Mouse (Mus musculus) limb, embryonic 15.5 days (tissue): ENCODE measurements around the gene Tab1. TPM values are rescaled to one million over a fixed set of nuclear protein-coding genes. Genes with fewer than 3 reads are reported as not detected.
A peak's percentile ranks its signal among the peaks of the same experiment; 100 is the strongest.

Experiments
- ATAC-seq: fragments of 200-750 bp; cut with Nextera tagmentation; 2 replicates; pipeline ENCODE4 v1.8.0; 2017; ENCODE audit warnings: low read depth, moderate TSS enrichment; ENCODE audit not compliant: insufficient number of reproducible peaks, low FRiP score, low TSS enrichment
- H3K27ac ChIP-seq: fragments of 300-500 bp; sonication (generic); 2 replicates; pipeline ENCODE4 v1.5.1; 2015; ENCODE audit warnings: moderate library complexity, mild to moderate bottlenecking, inconsistent platforms
- H3K27me3 ChIP-seq: fragments of 300-500 bp; sonication (generic); 2 replicates; pipeline ENCODE4 v1.6.1; 2015; ENCODE audit warnings: inconsistent platforms
- H3K36me3 ChIP-seq: fragments of 300-500 bp; sonication (generic); 2 replicates; pipeline ENCODE4 v1.6.1; 2015; ENCODE audit warnings: inconsistent platforms
- H3K4me1 ChIP-seq: fragments of 300-500 bp; sonication (generic); 2 replicates; pipeline ENCODE4 v1.6.1; 2015; ENCODE audit warnings: inconsistent platforms
- H3K4me2 ChIP-seq: fragments of 300-500 bp; sonication (generic); 2 replicates; pipeline ENCODE4 v1.6.1; 2015; ENCODE audit warnings: mild to moderate bottlenecking, inconsistent platforms
- H3K4me3 ChIP-seq: fragments of 300-500 bp; sonication (generic); 2 replicates; pipeline ENCODE4 v1.5.1; 2015; ENCODE audit warnings: mild to moderate bottlenecking, inconsistent platforms
- H3K9ac ChIP-seq: fragments of 300-500 bp; sonication (generic); 2 replicates; pipeline ENCODE4 v1.6.1; 2015; ENCODE audit warnings: inconsistent platforms
- H3K9me3 ChIP-seq: fragments of 300-500 bp; sonication (generic); 2 replicates; pipeline ENCODE4 v1.6.1; 2016; ENCODE audit warnings: inconsistent platforms
- WGBS: fragments of 180-500 bp; shearing (Covaris S2); methylation state at CpG from one replicate; pipeline ENCODE4 v1.1.7; 2015; 5-methylcytosine and 5-hydroxymethylcytosine counted together
- polyA plus RNA-seq: library from polyadenylated mRNA; unstranded; fragments of >200 nt; fragmentation: Nextera tagmentation; extraction: Ambion mirVana; gene quantifications from 2 replicates; pipeline ENCODE4 v1.2.1, GENCODE M21; 2015

The Tab1 gene
- polyA plus RNA-seq, 1 experiment from 2014 or later = 33.8 TPM

DNA sequence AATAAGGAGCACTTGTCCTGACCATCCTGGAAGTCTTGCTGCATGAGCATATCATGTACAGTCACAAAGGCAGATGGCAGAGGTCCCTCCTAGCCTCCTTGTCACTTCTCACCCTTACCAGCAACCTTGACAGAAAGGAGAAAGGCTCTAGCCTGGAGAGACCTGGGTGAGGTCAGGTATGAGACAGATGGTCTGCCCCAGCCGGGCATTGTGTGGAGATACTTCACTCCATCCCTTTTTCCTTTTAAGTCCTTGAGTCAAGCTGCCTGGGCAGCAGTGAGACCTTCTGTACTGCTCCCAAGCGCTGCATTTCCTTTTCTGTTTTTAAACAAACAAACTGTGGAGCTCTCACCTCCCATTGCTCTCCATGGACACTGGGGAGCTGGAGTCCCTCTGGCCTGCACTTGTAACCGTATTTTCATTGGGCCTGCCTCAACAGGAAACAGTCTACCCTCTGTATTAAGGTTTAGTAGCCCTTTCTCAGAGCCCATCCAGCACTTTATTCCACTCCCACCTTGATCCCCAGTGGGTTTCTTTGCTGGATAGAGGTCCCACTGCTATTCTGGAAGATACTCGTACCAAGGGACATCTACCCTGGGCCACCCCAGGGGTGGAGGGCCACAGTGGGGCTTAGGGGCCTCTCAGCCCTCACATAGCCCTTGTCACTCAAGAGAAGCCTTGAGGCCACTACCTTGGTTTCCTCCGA lies 25.2 kb downstream of the Tab1 start:
- no peak overlapping the region for H3K4me3 ChIP-seq
- no peaks in the 10 kb centered on the region for H3K27me3 ChIP-seq
- 61% methylated on average over 5 of the region's 5 CpGs for WGBS
- no peak overlapping the region for H3K9ac ChIP-seq
- no peak overlapping the region for H3K4me2 ChIP-seq
- peaks cover 23% of the 10 kb centered on the region for H3K4me1 ChIP-seq
- no peaks in the 10 kb centered on the region for H3K9me3 ChIP-seq
- peaks cover 98% of the 10 kb centered on the region for H3K36me3 ChIP-seq
- ATAC-seq = no peak
- H3K27ac ChIP-seq = no peak overlapping the region

GRCm38 (mm10) chr15:80158707-80159090 lies 25.8 kb downstream of the Tab1 start:
- no peaks in the 10 kb centered on the region for H3K9me3 ChIP-seq
- H3K4me2 ChIP-seq = no peak overlapping the region
- peaks cover 23% of the 10 kb centered on the region for H3K4me1 ChIP-seq
- ATAC-seq = no peak
- H3K36me3 ChIP-seq = peaks cover 94% of the 10 kb centered on the region
- no peak overlapping the region for H3K4me3 ChIP-seq
- H3K27me3 ChIP-seq = no peaks in the 10 kb centered on the region
- peak overlapping the region; percentile 72 for H3K27ac ChIP-seq
- 50% methylated on average over 4 of the region's 4 CpGs for WGBS
- 0 out of 2 replicates have a peak overlapping the region, but pooled peaks have one; percentile 10 for H3K9ac ChIP-seq

DNA sequence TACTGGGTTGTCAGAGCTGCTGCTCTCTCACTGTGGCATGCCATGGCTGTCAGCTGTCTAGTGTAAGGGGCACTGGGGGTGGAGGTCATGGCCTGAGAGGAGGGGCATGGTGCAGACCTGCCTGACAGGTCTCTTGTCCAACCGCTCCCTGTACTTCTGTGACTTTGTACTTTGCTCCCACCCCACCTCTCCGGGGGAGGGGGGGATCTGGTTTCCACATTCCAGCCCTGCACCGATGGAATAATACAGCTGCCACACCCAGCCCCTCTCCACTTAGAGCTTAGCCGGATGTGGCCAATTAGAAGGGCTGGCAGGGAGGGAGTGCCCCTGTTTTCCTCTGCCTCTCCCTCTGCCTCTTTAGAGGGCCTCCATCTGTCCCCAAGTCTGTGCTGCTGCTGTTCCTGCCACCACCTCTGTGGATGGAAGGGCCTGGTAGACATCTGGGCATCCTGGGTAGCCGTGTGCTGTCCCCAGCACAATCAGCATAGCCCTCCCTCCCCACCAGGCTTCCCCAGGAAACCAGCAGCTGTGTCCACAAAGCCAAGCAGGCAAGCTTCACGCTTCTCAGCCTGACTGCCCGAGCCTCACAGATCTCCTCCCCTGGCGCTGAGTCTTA lies 26.5 kb downstream of the Tab1 start:
- 23% methylated on average over 8 of the region's 8 CpGs for WGBS
- no peak overlapping the region for H3K4me3 ChIP-seq
- H3K9ac ChIP-seq = no peak overlapping the region
- no peaks in the 10 kb centered on the region for H3K9me3 ChIP-seq
- H3K4me1 ChIP-seq = peaks cover 23% of the 10 kb centered on the region
- H3K27me3 ChIP-seq = no peaks in the 10 kb centered on the region
- peaks cover 87% of the 10 kb centered on the region for H3K36me3 ChIP-seq
- H3K4me2 ChIP-seq = no peak overlapping the region
- peak overlapping the region; percentile 72 for H3K27ac ChIP-seq
- ATAC-seq = 0 out of 2 replicates have a peak, but pooled peaks have one; percentile 19

- Histone ChIP-seq H3K9ac (no peak overlapping the region), H3K27ac (peak overlapping the region; percentile 72), H3K36me3 (peaks cover 79% of the 10 kb centered on the region), H3K27me3 (no peaks in the 10 kb centered on the region), H3K4me1 (peaks cover 23% of the 10 kb centered on the region), H3K4me2 (no peak overlapping the region), H3K4me3 (no peak overlapping the region), H3K9me3 (no peaks in the 10 kb centered on the region)
- ATAC-seq = no peak
- WGBS = 86% methylated on average over 13 of the region's 13 CpGs
Measured at GRCm38 (mm10) chr15:80160223-80160622, 27.3 kb downstream of the Tab1 start.

GRCm38 (mm10) chr15:80160726-80161125 lies 27.8 kb downstream of the Tab1 start:
- WGBS = 89% methylated on average over 4 of the region's 4 CpGs
- Histone ChIP-seq H3K27ac (0 out of 2 replicates have a peak overlapping the region, but pooled peaks have one; percentile 7), H3K9ac (no peak overlapping the region), H3K9me3 (no peaks in the 10 kb centered on the region), H3K4me2 (no peak overlapping the region), H3K4me1 (peaks cover 23% of the 10 kb centered on the region), H3K36me3 (peaks cover 74% of the 10 kb centered on the region), H3K27me3 (no peaks in the 10 kb centered on the region), H3K4me3 (no peak overlapping the region)
- ATAC-seq = no peak

DNA sequence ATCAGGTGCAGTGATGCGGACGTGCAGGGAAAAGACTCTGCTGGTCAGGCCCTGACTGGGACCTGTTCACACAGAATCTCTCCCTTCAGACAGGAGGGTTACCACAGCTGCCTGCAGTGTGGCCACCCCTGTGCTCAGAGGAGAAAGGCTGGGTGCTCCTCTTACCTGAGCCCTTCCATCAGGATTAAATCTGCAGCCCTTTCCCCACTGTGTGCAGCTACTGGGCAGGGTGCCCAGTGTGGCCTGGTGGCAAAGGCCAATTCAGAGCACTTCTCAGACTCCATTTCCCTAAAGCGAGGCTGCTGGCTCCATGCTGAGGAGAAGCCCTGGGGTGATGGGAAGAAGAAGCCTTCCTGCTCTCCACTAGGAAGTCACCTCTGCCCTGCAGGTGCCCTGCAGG lies 28.3 kb downstream of the Tab1 start:
- no peak overlapping the region for H3K9ac ChIP-seq
- H3K4me1 ChIP-seq = peaks cover 23% of the 10 kb centered on the region
- peaks cover 69% of the 10 kb centered on the region for H3K36me3 ChIP-seq
- no peaks in the 10 kb centered on the region for H3K9me3 ChIP-seq
- H3K27me3 ChIP-seq = no peaks in the 10 kb centered on the region
- no peak overlapping the region for H3K4me3 ChIP-seq
- ATAC-seq = no peak
- WGBS = 97% methylated on average over 3 of the region's 3 CpGs
- H3K27ac ChIP-seq = no peak overlapping the region
- no peak overlapping the region for H3K4me2 ChIP-seq

DNA sequence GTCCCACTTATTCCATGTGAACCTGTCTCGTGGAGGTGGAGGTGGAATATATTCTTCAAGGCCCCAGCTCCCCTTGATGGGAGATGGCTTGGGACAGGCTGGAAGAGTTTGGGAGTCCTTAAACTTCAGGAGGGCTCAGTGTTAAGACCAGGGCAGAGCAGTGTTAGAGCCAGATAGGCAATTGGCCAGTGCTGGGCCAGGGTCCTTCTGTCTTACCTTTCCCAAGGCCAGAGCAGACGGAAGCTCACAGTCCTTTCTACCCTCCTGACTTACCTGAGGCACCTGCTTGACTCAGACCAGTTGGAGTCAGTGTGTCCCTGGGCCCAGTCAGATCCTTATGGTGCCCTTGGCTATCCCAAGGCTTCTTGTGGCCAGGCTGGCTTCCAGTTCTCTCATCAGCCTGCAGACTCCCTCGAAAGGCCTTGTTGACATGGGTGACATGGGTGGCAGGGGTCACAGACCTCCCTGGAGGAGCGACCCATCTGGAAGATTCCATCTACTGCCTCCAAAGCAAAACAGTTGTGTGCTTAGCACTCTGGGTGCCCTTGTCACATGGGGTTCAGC lies 29.6 kb downstream of the Tab1 start:
- no peak overlapping the region for H3K9ac ChIP-seq
- no peak for ATAC-seq
- peaks cover 58% of the 10 kb centered on the region for H3K36me3 ChIP-seq

GRCm38 (mm10) chr15:80163274-80163673 lies 30.3 kb downstream of the Tab1 start:
- peaks cover 21% of the 10 kb centered on the region for H3K4me1 ChIP-seq
- ATAC-seq = no peak
- no peaks in the 10 kb centered on the region for H3K27me3 ChIP-seq
- WGBS = 83% methylated on average over 11 of the region's 11 CpGs
- no peak overlapping the region for H3K27ac ChIP-seq
- H3K36me3 ChIP-seq = peaks cover 50% of the 10 kb centered on the region
- no peak overlapping the region for H3K9ac ChIP-seq
- no peak overlapping the region for H3K4me2 ChIP-seq
- no peaks in the 10 kb centered on the region for H3K9me3 ChIP-seq
- H3K4me3 ChIP-seq = no peak overlapping the region

More for the DNA sequence above, 29.6 kb downstream of the Tab1 start:
- Histone ChIP-seq H3K9me3 (no peaks in the 10 kb centered on the region), H3K27me3 (no peaks in the 10 kb centered on the region), H3K4me1 (peaks cover 23% of the 10 kb centered on the region), H3K4me2 (no peak overlapping the region), H3K27ac (no peak overlapping the region), H3K4me3 (no peak overlapping the region)
- WGBS = 90% methylated on average over 4 of the region's 4 CpGs

DNA sequence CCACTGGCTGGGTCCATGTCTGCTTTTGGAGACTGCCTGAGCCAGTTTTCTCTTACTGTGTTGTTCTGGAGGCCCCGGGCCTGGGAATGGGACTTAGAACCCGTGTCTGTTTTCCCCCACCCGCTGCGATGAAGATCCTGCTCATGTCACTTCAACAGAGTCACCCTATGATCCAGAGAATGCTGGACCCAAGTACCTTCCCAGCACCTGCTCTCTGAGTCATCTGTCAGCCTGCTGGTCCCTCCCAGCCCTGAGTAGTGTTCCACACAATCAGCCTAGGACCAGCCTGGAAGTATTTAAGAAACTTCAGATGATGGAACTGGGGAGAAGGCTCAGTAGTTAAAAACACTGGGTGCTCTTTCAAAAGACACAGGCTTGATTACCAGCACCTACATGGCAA lies 30.8 kb downstream of the Tab1 start:
- no peak for ATAC-seq
- no peak overlapping the region for H3K27ac ChIP-seq
- H3K36me3 ChIP-seq = peaks cover 46% of the 10 kb centered on the region
- H3K27me3 ChIP-seq = no peaks in the 10 kb centered on the region
- no peak overlapping the region for H3K4me2 ChIP-seq
- H3K4me3 ChIP-seq = no peak overlapping the region
- H3K4me1 ChIP-seq = peaks cover 17% of the 10 kb centered on the region
- H3K9ac ChIP-seq = no peak overlapping the region
- WGBS = 86% methylated on average over 4 of the region's 4 CpGs
- H3K9me3 ChIP-seq = no peaks in the 10 kb centered on the region

DNA sequence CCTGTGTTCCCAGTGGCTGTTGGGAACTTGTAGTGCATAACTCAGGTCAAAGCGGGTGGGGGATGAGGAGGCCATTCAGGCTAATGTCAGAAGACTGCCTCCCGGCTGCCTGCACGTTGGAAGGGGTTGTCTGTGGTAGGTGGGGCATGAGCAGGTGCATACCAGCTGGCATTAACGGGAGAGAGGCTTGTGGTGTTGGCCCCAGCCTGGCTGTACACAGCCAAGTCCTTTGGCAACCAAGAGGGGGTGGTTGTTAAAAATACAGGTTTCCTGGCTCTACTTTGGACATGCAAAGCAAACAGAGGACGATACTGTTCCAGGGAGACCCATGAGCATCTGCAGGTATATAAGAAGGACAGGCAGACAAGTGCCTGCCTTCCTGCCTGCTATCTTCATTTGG lies 32.5 kb downstream of the Tab1 start:
- H3K9me3 ChIP-seq = no peaks in the 10 kb centered on the region
- no peak overlapping the region for H3K4me3 ChIP-seq
- 44% methylated on average over 5 of the region's 5 CpGs for WGBS
- no peaks in the 10 kb centered on the region; the same call in 1 of the 2 replicates for H3K4me1 ChIP-seq
- no peak for ATAC-seq
- H3K9ac ChIP-seq = no peak overlapping the region
- H3K4me2 ChIP-seq = no peak overlapping the region
- no peak overlapping the region for H3K27ac ChIP-seq
- H3K27me3 ChIP-seq = no peaks in the 10 kb centered on the region
- H3K36me3 ChIP-seq = peaks cover 29% of the 10 kb centered on the region

DNA sequence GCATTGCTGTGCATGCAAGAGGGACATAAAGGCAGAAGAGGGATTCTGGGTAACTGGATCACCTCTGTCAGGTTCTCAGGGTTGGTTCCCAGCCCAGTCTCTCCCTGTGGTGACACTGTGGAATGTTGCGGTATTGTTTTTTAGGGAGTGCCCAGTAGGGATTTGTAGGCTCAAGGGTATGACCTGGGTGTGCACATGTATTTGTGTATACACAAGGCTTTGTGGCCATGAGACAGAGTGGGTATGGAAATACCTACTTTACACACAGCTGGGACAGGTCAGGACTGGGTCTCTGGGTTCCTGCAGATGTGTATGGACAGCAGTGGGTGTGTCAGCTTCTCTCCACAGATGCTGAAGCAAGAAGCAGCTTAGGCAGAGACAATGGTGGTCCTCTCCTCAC lies 36.6 kb downstream of the Tab1 start:
- H3K9ac ChIP-seq = no peak overlapping the region
- 96% methylated on average over 1 of the region's 1 CpGs for WGBS
- H3K4me3 ChIP-seq = no peak overlapping the region
- no peak for ATAC-seq
- no peak overlapping the region for H3K27ac ChIP-seq
- H3K4me1 ChIP-seq = peaks cover 22% of the 10 kb centered on the region
- no peaks in the 10 kb centered on the region for H3K27me3 ChIP-seq
- H3K9me3 ChIP-seq = no peaks in the 10 kb centered on the region
- no peaks in the 10 kb centered on the region for H3K36me3 ChIP-seq
- no peak overlapping the region for H3K4me2 ChIP-seq

DNA sequence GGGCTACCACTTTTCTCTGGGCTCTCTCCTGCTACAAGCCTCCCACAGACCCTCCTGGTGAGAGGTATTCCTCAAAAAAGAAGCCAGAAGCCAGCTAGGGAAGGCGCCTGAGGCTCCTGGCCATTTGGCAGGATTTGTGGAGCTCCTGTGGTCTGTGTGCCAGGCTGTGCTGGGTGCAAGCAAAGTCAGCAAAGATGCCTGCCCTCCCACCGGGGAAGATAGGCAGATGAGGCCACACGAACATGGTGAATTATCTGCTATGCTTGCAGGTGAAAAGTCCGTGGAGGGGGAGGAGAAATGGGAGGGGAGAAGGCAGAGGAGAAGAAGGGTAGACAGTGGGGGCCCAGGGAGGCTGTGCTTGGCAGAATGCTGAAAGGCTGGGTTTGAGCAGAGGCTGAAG lies 37.4 kb downstream of the Tab1 start:
- Histone ChIP-seq H3K36me3 (no peaks in the 10 kb centered on the region), H3K27me3 (no peaks in the 10 kb centered on the region), H3K9ac (no peak overlapping the region), H3K27ac (no peak overlapping the region), H3K4me1 (peaks cover 30% of the 10 kb centered on the region), H3K4me2 (no peak overlapping the region), H3K9me3 (no peaks in the 10 kb centered on the region), H3K4me3 (no peak overlapping the region)
- ATAC-seq = no peak
- 41% methylated on average over 4 of the region's 4 CpGs for WGBS
